Mouse (Mus musculus): Measurements from ENCODE around the gene Rnft2. TPM values are rescaled to one million over a fixed set of nuclear protein-coding genes. Genes with fewer than 3 reads are reported as not detected.

Rnft2 gene
- polyA plus RNA-seq, 2 experiments = 3.1 to 31.4 TPM

DNA sequence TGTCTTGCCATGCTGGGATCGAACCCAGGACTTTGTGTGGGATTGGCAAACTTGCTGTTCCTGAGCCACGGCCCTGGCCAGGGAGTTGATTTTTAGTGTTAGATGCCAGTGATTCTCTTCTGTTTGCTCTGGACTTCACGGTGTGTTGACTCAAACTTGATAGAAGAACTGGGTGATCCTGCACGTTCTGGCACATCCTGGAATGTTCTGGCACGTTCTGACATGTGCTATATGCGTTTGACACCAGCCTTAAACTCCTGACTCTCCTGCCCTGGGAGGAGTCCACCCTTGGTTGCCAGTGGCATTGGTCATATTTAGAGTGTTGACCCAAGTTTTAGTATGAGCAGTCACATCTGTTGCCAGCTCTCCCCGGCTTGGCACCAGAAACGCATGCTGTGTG, 17.5 kb upstream of the Rnft2 start:
- peaks cover 55% of the 10 kb centered on the region for H3K36me3 ChIP-seq (ENCODE audit: control insufficient read depth, insufficient read depth, low read length)
- H3K9ac ChIP-seq (ENCODE audit: low read depth, low read length, severe bottlenecking) = no peak overlapping the region
- TF ChIP-seq POLR2A (IDR thresholded peaks at IDR 0.05; ENCODE audit: borderline replicate concordance, extremely low read depth, insufficient read depth, insufficient read length) = no peak
- H3K4me3 ChIP-seq (replicated peaks; ENCODE audit: low read length) = no peak overlapping the region
- 84% methylated on average over 8 of the region's 8 CpGs for WGBS
- H3K9me3 ChIP-seq (ENCODE audit: control insufficient read depth, low read length) = no peaks in the 10 kb centered on the region
- no peak for DNase-seq (ENCODE audit: low spot score)
- H3K27me3 ChIP-seq (ENCODE audit: control insufficient read depth, insufficient read depth, low read length) = no peaks in the 10 kb centered on the region
- no peaks in the 10 kb centered on the region for H3K4me1 ChIP-seq (ENCODE audit: control insufficient read depth, insufficient read depth, low read length)
- no peak for ATAC-seq (ENCODE audit: low FRiP score, low read depth)
- H3K4me2 ChIP-seq (replicated peaks; ENCODE audit: low read depth, low read length, severe bottlenecking) = no peak overlapping the region
- H3K27ac ChIP-seq (replicated peaks; ENCODE audit: low read depth, low read length) = no peak overlapping the region

DNA sequence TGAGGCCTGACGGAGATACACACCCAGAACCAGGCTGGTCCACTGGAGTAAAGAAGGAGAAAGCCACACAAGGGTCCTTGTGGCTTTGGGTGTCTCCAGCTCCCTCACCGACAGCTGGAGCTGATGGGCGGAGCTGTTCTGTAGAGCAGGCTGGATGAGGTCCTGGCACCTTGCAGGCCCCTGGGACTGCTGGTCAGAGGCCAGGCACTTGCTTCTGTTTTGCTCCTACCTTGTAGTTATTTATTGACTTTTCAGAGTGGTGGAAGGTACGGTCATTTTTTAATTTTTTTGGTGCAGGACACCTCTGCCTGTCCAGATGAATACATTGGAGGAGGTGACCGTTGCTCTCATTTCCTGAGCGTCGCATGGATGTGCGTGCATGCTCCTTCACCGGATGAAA, 16.3 kb upstream of the Rnft2 start:
- Histone ChIP-seq H3K4me2 (replicated peaks; ENCODE audit: low read depth, low read length, severe bottlenecking) (no peak overlapping the region), H3K27me3 (ENCODE audit: control insufficient read depth, insufficient read depth, low read length) (no peaks in the 10 kb centered on the region), H3K27ac (replicated peaks; ENCODE audit: low read depth, low read length) (no peak overlapping the region), H3K4me3 (replicated peaks; ENCODE audit: low read length) (no peak overlapping the region), H3K36me3 (ENCODE audit: control insufficient read depth, insufficient read depth, low read length) (peaks cover 68% of the 10 kb centered on the region), H3K4me1 (ENCODE audit: control insufficient read depth, insufficient read depth, low read length) (no peaks in the 10 kb centered on the region), H3K9me3 (ENCODE audit: control insufficient read depth, low read length) (no peaks in the 10 kb centered on the region), H3K9ac (ENCODE audit: low read depth, low read length, severe bottlenecking) (no peak overlapping the region)
- 94% methylated on average over 9 of the region's 9 CpGs for WGBS
- DNase-seq (ENCODE audit: low spot score) = no peak
- no peak for ATAC-seq (ENCODE audit: low FRiP score, low read depth)
- TF ChIP-seq POLR2A (IDR thresholded peaks at IDR 0.05; ENCODE audit: borderline replicate concordance, extremely low read depth, insufficient read depth, insufficient read length) = no peak

DNA sequence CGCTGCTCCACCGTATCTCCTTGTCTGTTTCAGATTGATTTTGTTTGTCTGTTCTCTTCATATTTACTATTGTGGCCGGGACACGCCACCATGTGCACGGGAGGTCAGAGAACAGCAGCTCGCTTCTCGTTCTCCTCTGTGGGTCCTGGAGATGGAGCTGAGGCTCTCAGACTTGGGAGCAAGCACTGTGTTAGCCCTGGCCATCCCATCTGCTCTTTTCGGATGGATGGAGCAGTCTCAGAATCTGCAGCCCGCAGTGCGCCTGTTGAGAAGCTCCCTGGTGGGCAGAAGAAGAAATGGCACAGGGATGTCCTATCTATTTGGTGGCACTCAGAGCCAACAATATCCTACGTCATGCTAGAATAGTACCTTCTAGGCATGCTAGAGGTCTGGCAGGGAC, 15.7 kb upstream of the Rnft2 start:
- Histone ChIP-seq H3K27me3 (ENCODE audit: control insufficient read depth, insufficient read depth, low read length) (no peaks in the 10 kb centered on the region), H3K4me1 (ENCODE audit: control insufficient read depth, insufficient read depth, low read length) (no peaks in the 10 kb centered on the region), H3K4me3 (replicated peaks; ENCODE audit: low read length) (no peak overlapping the region), H3K9ac (ENCODE audit: low read depth, low read length, severe bottlenecking) (no peak overlapping the region), H3K4me2 (replicated peaks; ENCODE audit: low read depth, low read length, severe bottlenecking) (no peak overlapping the region), H3K9me3 (ENCODE audit: control insufficient read depth, low read length) (no peaks in the 10 kb centered on the region), H3K36me3 (ENCODE audit: control insufficient read depth, insufficient read depth, low read length) (peaks cover 73% of the 10 kb centered on the region), H3K27ac (replicated peaks; ENCODE audit: low read depth, low read length) (no peak overlapping the region)
- DNase-seq (ENCODE audit: low spot score) (no peak), ATAC-seq (ENCODE audit: low FRiP score, low read depth) (no peak)
- TF ChIP-seq POLR2A (IDR thresholded peaks at IDR 0.05; ENCODE audit: borderline replicate concordance, extremely low read depth, insufficient read depth, insufficient read length) = no peak
- 96% methylated on average over 11 of the region's 11 CpGs for WGBS

DNA sequence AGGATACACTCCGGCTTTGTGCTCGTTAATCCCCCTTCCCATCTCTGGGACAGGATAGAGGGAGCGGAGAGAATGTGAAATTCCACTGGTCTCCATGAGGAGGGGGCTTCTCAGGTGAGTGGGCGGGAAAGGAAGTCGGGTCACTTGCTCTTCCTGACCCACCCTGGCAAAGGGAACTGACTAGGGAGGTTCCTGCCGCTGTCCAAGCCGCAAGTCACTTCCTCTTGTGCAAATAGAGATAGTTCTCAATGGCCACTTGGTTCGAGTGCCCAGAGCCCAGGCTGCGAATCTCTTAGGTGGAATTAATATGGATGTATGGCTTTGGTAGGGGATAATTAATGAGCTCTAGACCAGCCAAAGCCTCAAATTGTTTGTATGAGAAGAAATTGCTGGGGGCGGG, 15.1 kb upstream of the Rnft2 start:
- Histone ChIP-seq H3K4me1 (ENCODE audit: control insufficient read depth, insufficient read depth, low read length) (no peaks in the 10 kb centered on the region), H3K36me3 (ENCODE audit: control insufficient read depth, insufficient read depth, low read length) (peaks cover 73% of the 10 kb centered on the region), H3K9ac (ENCODE audit: low read depth, low read length, severe bottlenecking) (no peak overlapping the region), H3K4me3 (replicated peaks; ENCODE audit: low read length) (no peak overlapping the region), H3K9me3 (ENCODE audit: control insufficient read depth, low read length) (no peaks in the 10 kb centered on the region), H3K4me2 (replicated peaks; ENCODE audit: low read depth, low read length, severe bottlenecking) (no peak overlapping the region), H3K27ac (replicated peaks; ENCODE audit: low read depth, low read length) (no peak overlapping the region), H3K27me3 (ENCODE audit: control insufficient read depth, insufficient read depth, low read length) (no peaks in the 10 kb centered on the region)
- no peak for DNase-seq (ENCODE audit: low spot score)
- TF ChIP-seq POLR2A (IDR thresholded peaks at IDR 0.05; ENCODE audit: borderline replicate concordance, extremely low read depth, insufficient read depth, insufficient read length) = no peak
- 88% methylated on average over 10 of the region's 10 CpGs for WGBS
- ATAC-seq (ENCODE audit: low FRiP score, low read depth) = no peak

DNA sequence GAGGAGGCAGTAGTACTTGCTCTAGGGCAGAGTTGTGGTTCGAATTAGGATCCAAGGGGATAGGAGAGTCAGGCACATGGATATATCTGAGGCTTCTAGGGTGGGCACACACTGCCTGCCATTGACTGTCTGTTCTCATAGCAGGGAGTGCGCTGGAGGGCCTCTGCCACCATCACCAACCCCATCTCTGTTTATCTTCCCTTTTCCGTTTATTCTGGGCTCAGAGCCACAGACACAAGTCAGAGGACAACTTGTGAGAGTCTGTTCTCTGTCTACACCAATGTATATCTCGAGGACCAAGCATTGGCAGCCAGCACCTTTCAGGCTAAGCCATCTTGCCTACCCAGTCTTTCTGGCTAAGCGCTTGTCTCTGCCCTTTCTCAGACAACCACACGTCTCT, 14.7 kb upstream of the Rnft2 start:
- Histone ChIP-seq H3K4me3 (replicated peaks; ENCODE audit: low read length) (no peak overlapping the region), H3K27ac (replicated peaks; ENCODE audit: low read depth, low read length) (no peak overlapping the region), H3K4me1 (ENCODE audit: control insufficient read depth, insufficient read depth, low read length) (no peaks in the 10 kb centered on the region), H3K27me3 (ENCODE audit: control insufficient read depth, insufficient read depth, low read length) (no peaks in the 10 kb centered on the region), H3K36me3 (ENCODE audit: control insufficient read depth, insufficient read depth, low read length) (peaks cover 73% of the 10 kb centered on the region), H3K4me2 (replicated peaks; ENCODE audit: low read depth, low read length, severe bottlenecking) (no peak overlapping the region), H3K9me3 (ENCODE audit: control insufficient read depth, low read length) (no peaks in the 10 kb centered on the region), H3K9ac (ENCODE audit: low read depth, low read length, severe bottlenecking) (no peak overlapping the region)
- no peak for DNase-seq (ENCODE audit: low spot score)
- 88% methylated on average over 6 of the region's 6 CpGs for WGBS
- ATAC-seq (ENCODE audit: low FRiP score, low read depth) = no peak
- no peak for TF ChIP-seq POLR2A (IDR thresholded peaks at IDR 0.05; ENCODE audit: borderline replicate concordance, extremely low read depth, insufficient read depth, insufficient read length)

DNA sequence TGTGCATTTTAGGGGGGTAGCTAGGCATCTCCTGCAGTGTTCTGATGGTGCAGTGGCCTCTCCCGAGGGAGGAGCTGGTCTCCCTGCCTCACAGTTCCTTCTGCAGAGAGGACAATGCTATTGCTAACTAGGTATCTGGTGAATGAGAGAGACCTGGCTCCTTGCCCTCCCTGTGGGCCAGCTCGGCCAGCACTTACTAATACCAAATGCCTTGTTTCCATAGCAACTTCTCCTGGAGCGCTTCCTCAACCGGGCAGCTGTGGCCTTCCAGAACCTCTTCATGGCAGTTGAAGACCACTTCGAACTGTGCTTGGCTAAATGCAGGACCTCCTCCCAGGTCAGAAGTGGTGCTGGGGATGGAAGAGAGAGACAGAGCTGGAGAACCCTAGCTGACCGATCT, 14.2 kb upstream of the Rnft2 start:
- TF ChIP-seq POLR2A (IDR thresholded peaks at IDR 0.05; ENCODE audit: borderline replicate concordance, extremely low read depth, insufficient read depth, insufficient read length) = no peak
- Histone ChIP-seq H3K36me3 (ENCODE audit: control insufficient read depth, insufficient read depth, low read length) (peaks cover 73% of the 10 kb centered on the region), H3K9ac (ENCODE audit: low read depth, low read length, severe bottlenecking) (no peak overlapping the region), H3K4me2 (replicated peaks; ENCODE audit: low read depth, low read length, severe bottlenecking) (no peak overlapping the region), H3K9me3 (ENCODE audit: control insufficient read depth, low read length) (no peaks in the 10 kb centered on the region), H3K4me1 (ENCODE audit: control insufficient read depth, insufficient read depth, low read length) (no peaks in the 10 kb centered on the region), H3K27ac (replicated peaks; ENCODE audit: low read depth, low read length) (no peak overlapping the region), H3K27me3 (ENCODE audit: control insufficient read depth, insufficient read depth, low read length) (no peaks in the 10 kb centered on the region), H3K4me3 (replicated peaks; ENCODE audit: low read length) (no peak overlapping the region)
- ATAC-seq (ENCODE audit: low FRiP score, low read depth) (no peak), DNase-seq (ENCODE audit: low spot score) (no peak)
- WGBS = 77% methylated on average over 6 of the region's 6 CpGs

All from limb, embryonic 14.5 days (tissue).